Mouse (Mus musculus) cerebellum, adult 11 months (tissue): ENCODE results near the gene Defb20.
A peak's percentile ranks its signal among the peaks of the same experiment; 100 is the strongest.
"Not testable (repeated sequence)": the region's sequence is repeated elsewhere in the genome, so short reads cannot be mapped to it uniquely, and the experiment has no call there.

Experiments
- DNase-seq: peaks from one replicate; pipeline ENCODE4 v3.0.0; 2022

Gene Defb20

GRCm38 (mm10) chr2:152476763-152477162 lies at the start of gene Defb20:
Gene Defb20, plus strand, starts transcription at chr2:152477063.
- DNase-seq: no peak

GRCm38 (mm10) chr2:152427493-152427892 lies 49.4 kb upstream of the Defb20 start:
- DNase-seq: no peak

GRCm38 (mm10) chr2:152428481-152428880 lies 48.4 kb upstream of the Defb20 start:
- DNase-seq: not testable (repeated sequence)

GRCm38 (mm10) chr2:152436405-152436901 lies 40.4 kb upstream of the Defb20 start:
- DNase-seq: no peak

- peak; percentile 84 for DNase-seq
Measured at GRCm38 (mm10) chr2:152436983-152437860, 39.6 kb upstream of the Defb20 start.

- DNase-seq: no peak
Measured at GRCm38 (mm10) chr2:152438963-152439362, 37.9 kb upstream of the Defb20 start.

- no peak for DNase-seq
Measured at GRCm38 (mm10) chr2:152439833-152440232, 37.0 kb upstream of the Defb20 start.

- no peak for DNase-seq
Measured at GRCm38 (mm10) chr2:152442322-152442721, 34.5 kb upstream of the Defb20 start.

- no peak for DNase-seq
Measured at GRCm38 (mm10) chr2:152443281-152443680, 33.6 kb upstream of the Defb20 start.

- no peak for DNase-seq
Measured at GRCm38 (mm10) chr2:152446642-152447041, 30.2 kb upstream of the Defb20 start.

- DNase-seq: no peak
Measured at GRCm38 (mm10) chr2:152447461-152447860, 29.4 kb upstream of the Defb20 start.

GRCm38 (mm10) chr2:152450241-152450640 lies 26.6 kb upstream of the Defb20 start:
- peak; percentile 56 for DNase-seq

GRCm38 (mm10) chr2:152452101-152452781 lies 24.6 kb upstream of the Defb20 start:
- DNase-seq: no peak

GRCm38 (mm10) chr2:152459241-152459640 lies 17.6 kb upstream of the Defb20 start:
- DNase-seq: no peak

GRCm38 (mm10) chr2:152464570-152465150 lies 12.2 kb upstream of the Defb20 start, which contains the start of gene Defb23:
Gene Defb23, minus strand, starts transcription at chr2:152464620.
- DNase-seq: no peak

GRCm38 (mm10) chr2:152470973-152471372 lies 5.9 kb upstream of the Defb20 start:
- DNase-seq: peak; percentile 11

GRCm38 (mm10) chr2:152472434-152472833 lies 4.4 kb upstream of the Defb20 start:
- DNase-seq: no peak

GRCm38 (mm10) chr2:152480881-152481280 lies 4.0 kb downstream of the Defb20 start:
- DNase-seq: no peak

GRCm38 (mm10) chr2:152481726-152482125 lies 4.9 kb downstream of the Defb20 start:
- no peak for DNase-seq

GRCm38 (mm10) chr2:152487024-152487423 lies 10.2 kb downstream of the Defb20 start:
- DNase-seq: no peak

- DNase-seq: no peak
Measured at GRCm38 (mm10) chr2:152490038-152490437, 13.2 kb downstream of the Defb20 start, which contains the start of gene Defb22. Gene Defb22, minus strand, starts transcription at chr2:152490138.

GRCm38 (mm10) chr2:152493151-152493550 lies 16.3 kb downstream of the Defb20 start:
- DNase-seq: no peak

- no peak for DNase-seq
Measured at GRCm38 (mm10) chr2:152498020-152498419, 21.2 kb downstream of the Defb20 start.
